Mouse (Mus musculus) forebrain, embryonic 14.5 days (tissue): ENCODE measurements around the gene Zhx3. TPM values are rescaled to one million over a fixed set of nuclear protein-coding genes. Genes with fewer than 3 reads are reported as not detected.

Source experiments
- ATAC-seq: fragments of 200-750 bp; cut with Nextera tagmentation; 2 replicates; pipeline ENCODE4 v1.8.0; 2017; ENCODE audit warnings: mild to moderate bottlenecking, moderate library complexity
- DNase-seq: peaks from one replicate; pipeline ENCODE4 v3.0.0-alpha.2; 2015; ENCODE audit warnings: low spot score
- H3K27ac ChIP-seq: fragments of 300-500 bp; sonication (generic); 2 replicates; pipeline ENCODE4 v1.5.1; 2014; ENCODE audit warnings: low read depth, mild to moderate bottlenecking, control low read depth, low read length, moderate library complexity
- H3K27me3 ChIP-seq: fragments of 300-500 bp; sonication (generic); replicated peaks from 2 replicates; pipeline ENCODE4 v1.6.1; 2014; ENCODE audit warnings: low read length, control low read depth, mixed read lengths; ENCODE audit not compliant: control insufficient read depth, insufficient read depth
- H3K36me3 ChIP-seq: fragments of 300-500 bp; sonication (generic); 2 replicates; pipeline ENCODE4 v1.6.1; 2014; ENCODE audit warnings: low read length, control low read depth; ENCODE audit not compliant: control insufficient read depth, insufficient read depth
- H3K4me1 ChIP-seq: fragments of 300-500 bp; sonication (generic); 2 replicates; pipeline ENCODE4 v1.6.1; 2014; ENCODE audit warnings: antibody characterized with exemption, low read length, control low read depth; ENCODE audit not compliant: control insufficient read depth, insufficient read depth
- H3K4me2 ChIP-seq: fragments of 300-500 bp; sonication (generic); 2 replicates; pipeline ENCODE4 v1.6.1; 2014; ENCODE audit warnings: mild to moderate bottlenecking, control low read depth, low read length
- H3K4me3 ChIP-seq: fragments of 300-500 bp; sonication (generic); 2 replicates; pipeline ENCODE4 v1.5.1; 2014; ENCODE audit warnings: low read depth, low read length, control low read depth
- H3K9ac ChIP-seq: fragments of 300-500 bp; sonication (generic); 2 replicates; pipeline ENCODE4 v1.6.1; 2014; ENCODE audit warnings: mild to moderate bottlenecking, low read length, control low read depth, moderate library complexity
- H3K9me3 ChIP-seq: fragments of 300-500 bp; sonication (generic); replicated peaks from 2 replicates; pipeline ENCODE4 v1.6.1; 2016; ENCODE audit warnings: low read length, control low read depth, mixed read lengths; ENCODE audit not compliant: control insufficient read depth
- WGBS: fragments of 180-500 bp; shearing (Covaris S2); extraction: QIAGEN DNeasy Blood & Tissue Kit; methylation state at CpG from one replicate; pipeline ENCODE4 v1.1.7; 2014; 5-methylcytosine and 5-hydroxymethylcytosine counted together
- polyA plus RNA-seq: library from polyadenylated mRNA; unstranded; fragments of >200 nt; fragmentation: Nextera tagmentation; extraction: Ambion mirVana; gene quantifications from 2 replicates; pipeline ENCODE4 v1.2.1, GENCODE M21; 2014

Zhx3 gene
- polyA plus RNA-seq, 1 experiment from 2014 or later = 10.8 TPM

GRCm38 (mm10) chr2:160744823-160745210 is 128.0 kb downstream of the Zhx3 start:
- no peaks in the 10 kb centered on the region for H3K27me3 ChIP-seq
- no peak overlapping the region for H3K4me2 ChIP-seq
- H3K9me3 ChIP-seq = no peaks in the 10 kb centered on the region
- H3K27ac ChIP-seq = no peak overlapping the region
- no peak overlapping the region for H3K9ac ChIP-seq
- DNase-seq (no peak), ATAC-seq (no peak)
- 87% methylated on average over 5 of the region's 5 CpGs for WGBS
- peaks cover 20% of the 10 kb centered on the region for H3K4me1 ChIP-seq
- H3K36me3 ChIP-seq = peaks cover 55% of the 10 kb centered on the region
- no peak overlapping the region for H3K4me3 ChIP-seq

GRCm38 (mm10) chr2:160744040-160744822 is 128.6 kb downstream of the Zhx3 start:
- H3K36me3 ChIP-seq = peaks cover 50% of the 10 kb centered on the region
- no peak overlapping the region for H3K4me3 ChIP-seq
- H3K27ac ChIP-seq = no peak overlapping the region
- 94% methylated on average over 7 of the region's 7 CpGs for WGBS
- DNase-seq (no peak), ATAC-seq (no peak)
- no peak overlapping the region for H3K9ac ChIP-seq
- H3K4me1 ChIP-seq = peaks cover 26% of the 10 kb centered on the region
- no peaks in the 10 kb centered on the region for H3K27me3 ChIP-seq
- H3K9me3 ChIP-seq = no peaks in the 10 kb centered on the region
- H3K4me2 ChIP-seq = no peak overlapping the region

- ATAC-seq = no peak
- Histone ChIP-seq H3K9ac (no peak overlapping the region), H3K4me1 (peaks cover 30% of the 10 kb centered on the region)
Observed at GRCm38 (mm10) chr2:160742161-160742609, 130.6 kb downstream of the Zhx3 start.

GRCm38 (mm10) chr2:160741580-160741979 is 131.2 kb downstream of the Zhx3 start:
- 82% methylated on average over 3 of the region's 3 CpGs for WGBS
- H3K4me1 ChIP-seq = peaks cover 30% of the 10 kb centered on the region
- peak overlapping the region; percentile 40 for H3K27ac ChIP-seq
- H3K4me3 ChIP-seq = no peak overlapping the region
- no peak overlapping the region for H3K4me2 ChIP-seq
- no peak overlapping the region for H3K9ac ChIP-seq
- no peaks in the 10 kb centered on the region for H3K27me3 ChIP-seq
- peaks cover 39% of the 10 kb centered on the region for H3K36me3 ChIP-seq
- H3K9me3 ChIP-seq = no peaks in the 10 kb centered on the region
- ATAC-seq = no peak
- DNase-seq = no peak

More at GRCm38 (mm10) chr2:160742161-160742609, 130.6 kb downstream of the Zhx3 start:
- DNase-seq = no peak
- H3K36me3 ChIP-seq = peaks cover 41% of the 10 kb centered on the region
- no peak overlapping the region for H3K4me3 ChIP-seq
- 88% methylated on average over 1 of the region's 1 CpGs for WGBS
- H3K4me2 ChIP-seq = no peak overlapping the region
- H3K27ac ChIP-seq = peak overlapping the region; percentile 17; the same call in 1 of the 2 replicates
- H3K27me3 ChIP-seq = no peaks in the 10 kb centered on the region
- no peaks in the 10 kb centered on the region for H3K9me3 ChIP-seq

GRCm38 (mm10) chr2:160740521-160741156 is 132.2 kb downstream of the Zhx3 start:
- ATAC-seq (peak; percentile 76), DNase-seq (peak; percentile 74)
- no peaks in the 10 kb centered on the region for H3K27me3 ChIP-seq
- H3K36me3 ChIP-seq = peaks cover 40% of the 10 kb centered on the region
- no peaks in the 10 kb centered on the region for H3K9me3 ChIP-seq
- H3K4me1 ChIP-seq = peaks cover 32% of the 10 kb centered on the region
- H3K9ac ChIP-seq = no peak overlapping the region
- 31% methylated on average over 11 of the region's 11 CpGs for WGBS
- no peak overlapping the region for H3K4me3 ChIP-seq
- no peak overlapping the region for H3K4me2 ChIP-seq
- peak overlapping the region; percentile 40 for H3K27ac ChIP-seq

GRCm38 (mm10) chr2:160739647-160740356 is 133.0 kb downstream of the Zhx3 start:
- 46% methylated on average over 2 of the region's 2 CpGs for WGBS
- DNase-seq = no peak

GRCm38 (mm10) chr2:160738354-160738753 is 134.4 kb downstream of the Zhx3 start:
- no peak for ATAC-seq
- no peak for DNase-seq
- H3K9ac ChIP-seq = no peak overlapping the region
- H3K4me3 ChIP-seq = no peak overlapping the region
- no peak overlapping the region for H3K4me2 ChIP-seq
- H3K27me3 ChIP-seq = no peaks in the 10 kb centered on the region
- no peak overlapping the region for H3K27ac ChIP-seq
- peaks cover 48% of the 10 kb centered on the region for H3K4me1 ChIP-seq
- H3K36me3 ChIP-seq = peaks cover 46% of the 10 kb centered on the region
- no peaks in the 10 kb centered on the region for H3K9me3 ChIP-seq
- WGBS = 62% methylated on average over 5 of the region's 5 CpGs

More at GRCm38 (mm10) chr2:160739647-160740356, 133.0 kb downstream of the Zhx3 start:
- Histone ChIP-seq H3K27me3 (no peaks in the 10 kb centered on the region), H3K36me3 (peaks cover 42% of the 10 kb centered on the region), H3K9me3 (no peaks in the 10 kb centered on the region), H3K4me3 (no peak overlapping the region), H3K4me1 (peaks cover 34% of the 10 kb centered on the region), H3K9ac (no peak overlapping the region), H3K4me2 (0 out of 2 replicates have a peak overlapping the region, but pooled peaks have one; percentile 14), H3K27ac (peak overlapping the region; percentile 40)
- no peak for ATAC-seq

GRCm38 (mm10) chr2:160736466-160736865 is 136.3 kb downstream of the Zhx3 start:
- Histone ChIP-seq H3K9ac (no peak overlapping the region), H3K4me3 (no peak overlapping the region), H3K4me1 (peaks cover 53% of the 10 kb centered on the region), H3K9me3 (no peaks in the 10 kb centered on the region), H3K27me3 (no peaks in the 10 kb centered on the region), H3K36me3 (peaks cover 38% of the 10 kb centered on the region), H3K27ac (no peak overlapping the region), H3K4me2 (no peak overlapping the region)
- 91% methylated on average over 3 of the region's 3 CpGs for WGBS
- no peak for ATAC-seq
- no peak for DNase-seq
